Mouse (Mus musculus): ENCODE data around the gene Zfp804a. TPM values are rescaled to one million over a fixed set of nuclear protein-coding genes. Genes with fewer than 3 reads are reported as not detected.

Gene Zfp804a
- polyA plus RNA-seq, 1 experiment: not detected

GRCm38 (mm10) chr2:82211972-82212371, 158.9 kb downstream of the Zfp804a start:
- Histone ChIP-seq H3K79me2 (ENCODE audit: control insufficient read depth, insufficient read depth) (no peaks in the 10 kb centered on the region), H3K36me3 (ENCODE audit: control insufficient read depth, insufficient read depth) (no peaks in the 10 kb centered on the region), H3K27me3 (ENCODE audit: control insufficient read depth, insufficient read depth, insufficient read length) (no peaks in the 10 kb centered on the region), H3ac (ENCODE audit: control insufficient read depth, insufficient read length) (no peak overlapping the region), H3K4me2 (ENCODE audit: low read depth) (no peak overlapping the region), H3K4me3 (no peak overlapping the region)
- TF ChIP-seq POLR2A (IDR thresholded peaks at IDR 0.05; ENCODE audit: insufficient read length, low read depth) (no peak), MYOG (IDR thresholded peaks at IDR 0.05; ENCODE audit: control insufficient read depth in 1 of 3, insufficient read depth in 1 of 3, insufficient read length in 2 of 3, low read depth in 2 of 3) (no peak), MAX (IDR thresholded peaks at IDR 0.05; ENCODE audit: low read depth) (no peak), TCF12 (IDR thresholded peaks at IDR 0.05; ENCODE audit: insufficient read depth, poor library complexity, severe bottlenecking) (no peak), TCF3 (IDR thresholded peaks at IDR 0.05; ENCODE audit: insufficient read length, low read depth) (no peak), POLR2AphosphoS2 (IDR thresholded peaks at IDR 0.05; ENCODE audit: insufficient read length, low read depth) (no peak), E2F4 (IDR thresholded peaks at IDR 0.05; ENCODE audit: insufficient read depth) (no peak), MYOD1 (IDR thresholded peaks at IDR 0.05; ENCODE audit: control insufficient read depth in 1 of 3, insufficient read length in 2 of 3, low read depth in 2 of 3) (no peak), CEBPB (IDR thresholded peaks at IDR 0.05; ENCODE audit: insufficient read depth, poor library complexity, severe bottlenecking) (no peak), USF1 (IDR thresholded peaks at IDR 0.05; ENCODE audit: low read depth) (no peak), SRF (IDR thresholded peaks at IDR 0.05; ENCODE audit: control insufficient read depth, insufficient read length, low read depth) (no peak), REST (IDR thresholded peaks at IDR 0.05; ENCODE audit: insufficient read depth, insufficient read length) (no peak)

GRCm38 (mm10) chr2:82217873-82218272, 164.9 kb downstream of the Zfp804a start:
- Histone ChIP-seq H3K4me3 (no peak overlapping the region), H3K27me3 (ENCODE audit: control insufficient read depth, insufficient read depth, insufficient read length) (no peaks in the 10 kb centered on the region), H3ac (ENCODE audit: control insufficient read depth, insufficient read length) (no peak overlapping the region), H3K4me2 (ENCODE audit: low read depth) (no peak overlapping the region), H3K79me2 (ENCODE audit: control insufficient read depth, insufficient read depth) (no peaks in the 10 kb centered on the region), H3K36me3 (ENCODE audit: control insufficient read depth, insufficient read depth) (no peaks in the 10 kb centered on the region)
- TF ChIP-seq MYOD1 (IDR thresholded peaks at IDR 0.05; ENCODE audit: control insufficient read depth in 1 of 3, insufficient read length in 2 of 3, low read depth in 2 of 3): no peak
- TF ChIP-seq POLR2AphosphoS2 (IDR thresholded peaks at IDR 0.05; ENCODE audit: insufficient read length, low read depth): no peak
- no peak for TF ChIP-seq REST (IDR thresholded peaks at IDR 0.05; ENCODE audit: insufficient read depth, insufficient read length)
- TF ChIP-seq TCF12 (IDR thresholded peaks at IDR 0.05; ENCODE audit: insufficient read depth, poor library complexity, severe bottlenecking): no peak
- TF ChIP-seq SRF (IDR thresholded peaks at IDR 0.05; ENCODE audit: control insufficient read depth, insufficient read length, low read depth): no peak
- TF ChIP-seq TCF3 (IDR thresholded peaks at IDR 0.05; ENCODE audit: insufficient read length, low read depth): no peak
- TF ChIP-seq CEBPB (IDR thresholded peaks at IDR 0.05; ENCODE audit: insufficient read depth, poor library complexity, severe bottlenecking): no peak
- TF ChIP-seq POLR2A (IDR thresholded peaks at IDR 0.05; ENCODE audit: insufficient read length, low read depth): no peak
- no peak for TF ChIP-seq E2F4 (IDR thresholded peaks at IDR 0.05; ENCODE audit: insufficient read depth)
- no peak for TF ChIP-seq MAX (IDR thresholded peaks at IDR 0.05; ENCODE audit: low read depth)
- TF ChIP-seq USF1 (IDR thresholded peaks at IDR 0.05; ENCODE audit: low read depth): no peak
- TF ChIP-seq MYOG (IDR thresholded peaks at IDR 0.05; ENCODE audit: control insufficient read depth in 1 of 3, insufficient read depth in 1 of 3, insufficient read length in 2 of 3, low read depth in 2 of 3): no peak

GRCm38 (mm10) chr2:82246020-82246419, 193.0 kb downstream of the Zfp804a start:
- Histone ChIP-seq H3K27me3 (ENCODE audit: control insufficient read depth, insufficient read depth, insufficient read length) (no peaks in the 10 kb centered on the region), H3K36me3 (ENCODE audit: control insufficient read depth, insufficient read depth) (no peaks in the 10 kb centered on the region), H3K4me2 (ENCODE audit: low read depth) (no peak overlapping the region), H3ac (ENCODE audit: control insufficient read depth, insufficient read length) (no peak overlapping the region), H3K4me3 (no peak overlapping the region), H3K79me2 (ENCODE audit: control insufficient read depth, insufficient read depth) (no peaks in the 10 kb centered on the region)
- TF ChIP-seq SRF (IDR thresholded peaks at IDR 0.05; ENCODE audit: control insufficient read depth, insufficient read length, low read depth) (no peak), E2F4 (IDR thresholded peaks at IDR 0.05; ENCODE audit: insufficient read depth) (no peak), MYOD1 (IDR thresholded peaks at IDR 0.05; ENCODE audit: control insufficient read depth in 1 of 3, insufficient read length in 2 of 3, low read depth in 2 of 3) (no peak), MYOG (IDR thresholded peaks at IDR 0.05; ENCODE audit: control insufficient read depth in 1 of 3, insufficient read depth in 1 of 3, insufficient read length in 2 of 3, low read depth in 2 of 3) (no peak), USF1 (IDR thresholded peaks at IDR 0.05; ENCODE audit: low read depth) (no peak), REST (IDR thresholded peaks at IDR 0.05; ENCODE audit: insufficient read depth, insufficient read length) (no peak)

- Histone ChIP-seq H3ac (ENCODE audit: control insufficient read depth, insufficient read length) (no peak overlapping the region), H3K4me3 (no peak overlapping the region), H3K36me3 (ENCODE audit: control insufficient read depth, insufficient read depth) (no peaks in the 10 kb centered on the region), H3K79me2 (ENCODE audit: control insufficient read depth, insufficient read depth) (no peaks in the 10 kb centered on the region), H3K4me2 (ENCODE audit: low read depth) (no peak overlapping the region), H3K27me3 (ENCODE audit: control insufficient read depth, insufficient read depth, insufficient read length) (no peaks in the 10 kb centered on the region)
- no peak for TF ChIP-seq E2F4 (IDR thresholded peaks at IDR 0.05; ENCODE audit: insufficient read depth)
- no peak for TF ChIP-seq REST (IDR thresholded peaks at IDR 0.05; ENCODE audit: insufficient read depth, insufficient read length)
- TF ChIP-seq MYOD1 (IDR thresholded peaks at IDR 0.05; ENCODE audit: control insufficient read depth in 1 of 3, insufficient read length in 2 of 3, low read depth in 2 of 3): no peak
- no peak for TF ChIP-seq MYOG (IDR thresholded peaks at IDR 0.05; ENCODE audit: control insufficient read depth in 1 of 3, insufficient read depth in 1 of 3, insufficient read length in 2 of 3, low read depth in 2 of 3)
- TF ChIP-seq CEBPB (IDR thresholded peaks at IDR 0.05; ENCODE audit: insufficient read depth, poor library complexity, severe bottlenecking): no peak
- no peak for TF ChIP-seq TCF12 (IDR thresholded peaks at IDR 0.05; ENCODE audit: insufficient read depth, poor library complexity, severe bottlenecking)
- no peak for TF ChIP-seq MAX (IDR thresholded peaks at IDR 0.05; ENCODE audit: low read depth)
- no peak for TF ChIP-seq SRF (IDR thresholded peaks at IDR 0.05; ENCODE audit: control insufficient read depth, insufficient read length, low read depth)
Measured at GRCm38 (mm10) chr2:82246902-82247522, 194.0 kb downstream of the Zfp804a start.

Data from myocyte (in vitro differentiated cells).